Mouse (Mus musculus) naive thymus-derived CD4-positive, alpha-beta T cell, adult 2 months (primary cell): ENCODE results near the gene Enah.

Experiments used
- DNase-seq: peaks from one replicate; pipeline ENCODE4 v3.0.0-alpha.2; 2011; ENCODE audit warnings: low read depth

Enah gene

GRCm38 (mm10) chr1:181958392-181958791 is 61.4 kb downstream of the Enah start:
- DNase-seq, result no peak

- no peak for DNase-seq
Measured at GRCm38 (mm10) chr1:181957736-181958135, 62.1 kb downstream of the Enah start.

DNA sequence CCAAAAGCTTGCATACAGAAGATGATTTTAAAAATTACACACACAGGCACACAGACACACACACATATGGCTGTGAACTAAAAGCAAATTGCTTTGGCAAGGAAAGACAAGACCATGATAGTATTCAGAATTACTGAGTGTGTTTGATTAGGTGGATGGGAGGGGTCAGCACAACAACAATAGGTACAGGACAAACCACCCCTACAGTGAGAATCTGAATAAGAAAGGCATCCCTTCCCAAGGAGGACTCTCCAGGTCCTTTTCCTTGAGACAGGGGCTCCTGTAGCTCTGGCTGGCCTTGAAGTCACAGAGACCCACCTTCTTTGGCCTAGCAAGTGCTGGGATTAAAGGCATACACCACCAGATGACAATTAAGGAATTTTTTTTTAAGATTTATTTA is 66.2 kb downstream of the Enah start:
- DNase-seq, result no peak

- no peak for DNase-seq
Measured at GRCm38 (mm10) chr1:181951266-181951665, 68.5 kb downstream of the Enah start.

- DNase-seq, result no peak
Measured at GRCm38 (mm10) chr1:181950721-181951120, 69.1 kb downstream of the Enah start.

GRCm38 (mm10) chr1:181948191-181948590 is 71.6 kb downstream of the Enah start:
- no peak for DNase-seq

DNA sequence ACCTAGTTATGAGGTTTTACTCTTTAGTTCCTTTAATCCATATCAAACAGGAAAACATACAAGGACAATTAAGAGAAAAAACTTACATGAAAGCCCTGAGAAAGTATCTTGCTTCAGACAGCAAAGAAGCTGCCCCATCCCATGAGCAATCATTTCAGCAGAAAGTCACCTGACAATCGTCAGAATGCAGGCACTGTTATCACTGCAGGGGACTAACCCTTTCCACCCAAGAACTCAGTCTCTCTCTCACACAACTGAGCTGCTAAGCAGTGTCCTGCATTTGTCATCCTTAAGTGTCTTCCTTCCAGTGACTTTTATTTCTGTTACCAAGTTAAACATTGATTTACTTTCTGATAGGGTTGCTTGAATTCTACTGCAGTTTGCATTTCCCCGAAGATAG is 82.7 kb downstream of the Enah start:
- DNase-seq, result no peak

DNA sequence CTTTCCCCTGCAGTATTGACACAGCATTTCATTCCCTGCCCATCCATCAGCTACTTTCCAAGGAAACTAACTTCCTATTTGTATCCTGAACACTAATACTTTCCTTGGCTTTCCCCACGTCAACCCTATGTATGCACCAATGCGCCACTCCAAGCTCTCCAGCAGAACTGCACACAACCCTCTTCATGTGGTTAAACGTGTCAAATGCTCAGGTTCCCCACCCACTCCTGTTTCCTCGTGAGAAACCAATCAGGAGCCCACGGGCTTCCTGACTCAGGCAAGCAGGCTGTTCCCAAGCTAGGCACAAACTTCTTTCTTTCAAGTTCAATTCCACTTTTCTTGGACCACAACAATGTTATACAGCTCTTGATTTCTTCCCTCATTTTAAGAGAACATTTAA is 91.4 kb downstream of the Enah start:
- DNase-seq, result peak; percentile 8

- DNase-seq, result no peak
Measured at GRCm38 (mm10) chr1:181923384-181923783, 96.4 kb downstream of the Enah start.

GRCm38 (mm10) chr1:181921580-181922494 is 98.0 kb downstream of the Enah start:
- peak; percentile 26 for DNase-seq

DNA sequence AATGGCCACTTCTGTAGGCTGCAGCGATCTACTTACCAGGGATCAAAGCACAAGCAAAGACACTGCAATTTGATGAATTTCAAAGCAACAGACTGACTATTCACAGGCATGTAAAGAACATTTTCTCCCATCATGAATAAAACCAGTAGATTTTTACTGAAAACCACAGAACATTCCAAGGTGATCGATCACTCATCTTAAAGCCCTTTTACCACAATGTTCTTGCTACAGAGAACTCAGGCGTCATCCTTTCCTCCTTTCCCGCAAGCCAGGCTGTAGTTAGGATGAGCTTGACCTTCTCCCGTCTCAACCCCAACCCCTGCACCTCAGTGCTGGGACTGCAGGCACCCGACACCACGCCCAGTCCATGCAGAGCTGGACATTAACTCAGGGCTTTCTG is 107.9 kb downstream of the Enah start:
- no peak for DNase-seq

DNA sequence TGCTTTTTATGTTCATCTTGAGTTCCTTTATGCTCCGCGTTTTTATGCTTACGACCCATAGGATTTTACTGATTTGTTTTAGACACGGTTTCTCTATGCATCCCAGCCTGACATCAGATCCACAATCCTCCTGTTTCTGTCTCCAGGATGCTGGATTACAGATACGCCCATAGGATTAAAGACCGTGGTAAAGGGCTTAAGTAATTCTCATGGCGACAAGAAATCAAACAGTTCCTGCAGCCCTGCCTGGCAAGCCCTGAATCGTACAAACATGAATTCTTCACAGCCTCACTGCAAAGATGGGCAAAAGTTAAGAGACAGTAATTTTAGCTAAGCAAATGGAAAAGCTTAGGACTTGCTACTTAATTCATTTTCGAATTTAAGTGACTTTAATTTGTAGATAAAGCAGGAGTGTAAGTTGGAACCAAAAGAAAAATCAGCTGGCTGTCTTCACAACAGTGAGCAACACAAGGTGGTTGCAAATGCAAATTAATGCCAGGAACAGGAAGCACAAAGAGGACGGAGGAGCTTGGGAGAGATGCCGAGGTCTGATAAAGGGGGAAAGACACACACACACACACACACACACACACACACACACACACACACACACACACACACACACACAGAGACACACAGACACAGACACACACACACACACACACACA is 118.0 kb downstream of the Enah start:
- no peak for DNase-seq

DNA sequence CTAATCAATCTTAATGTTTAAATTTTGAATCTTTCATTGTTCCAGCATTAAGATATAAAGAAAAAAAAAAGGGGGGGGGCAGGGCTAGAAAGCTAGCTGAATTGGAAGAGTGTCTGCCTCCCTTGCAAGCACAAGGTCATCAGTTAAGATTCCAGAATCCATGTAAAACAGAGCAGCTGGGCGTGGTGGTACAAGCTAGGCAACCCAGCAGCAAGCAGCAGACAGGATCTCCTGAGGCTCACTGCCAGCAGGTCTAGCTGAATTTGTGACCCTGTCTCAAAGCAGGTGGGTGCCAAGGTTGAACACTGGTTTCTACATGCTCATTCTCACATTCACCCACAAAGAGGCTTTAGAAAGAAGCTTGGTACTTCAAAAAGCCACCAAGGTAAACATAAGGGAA is 118.9 kb downstream of the Enah start:
- DNase-seq, result no peak

- DNase-seq, result no peak
Measured at GRCm38 (mm10) chr1:181898961-181899360, 120.8 kb downstream of the Enah start.

DNA sequence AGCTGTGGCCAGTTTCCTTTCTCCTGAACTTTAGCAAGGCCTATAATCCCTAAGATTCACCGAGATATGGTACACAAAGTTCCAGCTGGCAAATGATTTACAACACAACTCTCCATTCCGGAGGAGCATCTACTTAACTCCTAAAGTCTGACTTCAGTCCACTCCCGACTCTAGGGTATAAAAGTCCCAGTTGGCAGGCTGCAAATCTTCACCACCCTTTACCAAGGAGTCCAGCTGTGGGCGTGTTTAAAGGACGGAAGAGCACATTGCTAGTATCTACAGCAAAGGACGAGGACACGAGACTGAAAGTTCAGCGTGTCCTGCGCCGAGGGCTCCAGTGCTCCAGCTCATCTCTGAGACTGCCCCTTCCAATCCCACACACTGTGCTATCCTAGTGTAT is 122.8 kb downstream of the Enah start:
- DNase-seq, result no peak

DNA sequence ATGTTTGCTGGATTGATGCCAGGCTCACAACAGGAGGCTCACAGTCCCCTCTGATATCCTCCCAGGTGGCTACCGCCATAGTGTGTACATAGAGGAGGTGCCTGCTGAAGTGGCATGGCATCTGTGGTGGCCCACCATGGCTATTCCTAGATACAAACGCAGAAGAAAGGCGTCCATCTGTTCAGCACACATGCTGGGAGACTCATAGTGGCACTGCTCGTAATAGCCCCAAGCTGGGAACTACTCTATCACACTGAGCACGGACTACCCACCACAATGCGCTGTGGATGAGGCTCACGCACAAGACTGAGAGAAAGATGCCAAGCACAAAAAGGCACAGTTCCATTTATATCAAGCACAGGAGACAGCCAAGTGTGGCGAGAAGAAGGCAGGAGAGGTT is 126.1 kb downstream of the Enah start:
- no peak for DNase-seq

GRCm38 (mm10) chr1:181889670-181890069 is 130.1 kb downstream of the Enah start:
- DNase-seq, result no peak

DNA sequence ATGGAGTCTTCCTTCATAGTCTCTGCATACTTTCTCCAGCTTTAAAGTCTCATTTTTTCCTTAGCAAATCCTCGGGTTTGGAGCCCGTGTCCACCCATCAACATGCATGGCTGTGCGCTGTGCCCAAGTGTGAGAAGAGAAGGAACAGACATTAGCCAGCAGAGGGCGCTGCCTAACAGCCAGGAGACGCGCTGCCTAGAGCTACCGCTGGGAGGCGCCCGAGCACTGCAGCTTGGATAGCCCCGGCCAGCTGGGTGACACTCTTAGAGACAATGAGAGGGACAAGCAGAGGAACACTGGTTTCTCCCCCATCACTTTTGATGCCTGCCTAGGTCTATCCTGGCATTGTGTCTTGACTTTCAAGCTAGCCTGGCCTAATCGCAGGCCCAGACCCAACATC is 131.0 kb downstream of the Enah start:
- peak; percentile 93 for DNase-seq

DNA sequence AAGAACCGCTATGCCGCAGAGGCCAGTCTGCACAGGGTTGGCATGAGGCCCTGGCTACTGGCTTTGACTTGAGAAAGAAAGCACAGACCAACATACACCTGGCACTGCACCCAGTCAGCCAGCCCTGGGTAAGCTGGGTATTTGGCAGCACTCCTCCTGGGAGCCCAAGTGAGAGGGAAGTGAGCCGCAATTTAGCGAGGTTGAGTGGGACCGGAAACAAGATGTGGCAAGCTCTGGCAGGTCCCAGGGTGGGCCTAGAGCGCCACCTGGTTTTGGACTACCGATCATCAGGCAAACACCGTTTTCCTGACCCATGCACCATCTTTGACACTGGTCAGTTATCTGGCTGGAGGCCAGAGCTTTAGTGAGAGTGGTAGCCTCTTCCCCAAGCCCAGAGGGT is 138.3 kb downstream of the Enah start:
- peak; percentile 85 for DNase-seq

DNA sequence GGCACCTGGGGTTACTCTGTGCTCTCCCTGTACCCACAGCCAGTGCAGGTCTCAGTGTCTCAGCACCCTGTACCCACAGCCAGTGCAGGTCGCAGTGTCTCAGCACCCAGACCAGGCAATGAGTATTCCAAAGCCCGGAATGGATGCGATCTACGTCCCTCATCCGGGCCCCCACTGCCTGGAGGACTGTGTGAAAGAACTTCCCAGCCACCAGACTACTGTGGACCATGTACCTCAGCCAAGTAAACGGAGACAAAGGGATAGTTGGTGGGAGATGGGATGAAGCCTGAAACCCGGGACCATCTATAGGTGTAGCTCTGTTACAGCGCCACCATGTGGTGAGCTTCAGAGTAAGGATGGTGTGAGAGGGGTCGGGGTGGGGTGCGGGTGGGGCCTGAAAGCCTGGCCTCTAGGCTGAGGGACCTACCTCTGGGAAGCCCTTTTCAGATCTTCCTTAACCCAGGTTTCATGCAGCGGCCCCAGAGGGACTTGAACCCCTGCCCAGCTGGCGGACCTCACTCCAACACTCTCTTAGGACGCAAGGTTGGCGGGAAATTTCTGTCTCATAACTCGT is 139.0 kb downstream of the Enah start:
- DNase-seq, result peak; percentile 56

GRCm38 (mm10) chr1:181878436-181878835 is 141.4 kb downstream of the Enah start:
- DNase-seq, result no peak

GRCm38 (mm10) chr1:181877088-181877487 is 142.7 kb downstream of the Enah start:
- DNase-seq, result no peak

DNA sequence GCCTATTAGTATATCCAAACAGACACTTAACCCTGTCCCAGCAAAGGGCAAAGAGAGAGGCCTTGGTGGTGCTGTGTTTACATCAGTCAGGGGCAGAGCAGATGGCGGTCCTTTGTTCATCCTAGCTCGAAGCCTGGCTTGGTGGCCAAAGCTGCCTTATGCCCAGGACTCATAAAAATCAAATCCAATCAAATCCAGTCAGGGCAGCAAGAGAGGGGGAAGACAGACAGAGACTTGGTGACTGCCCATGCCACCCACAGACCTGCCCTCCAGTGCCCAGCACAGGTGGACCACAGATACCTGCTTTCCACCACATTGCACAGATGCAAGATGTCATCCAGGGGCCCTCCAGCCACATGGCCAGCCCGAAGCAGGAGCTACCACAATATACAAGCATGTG is 143.1 kb downstream of the Enah start:
- no peak for DNase-seq
